In the genomic region with DNA sequence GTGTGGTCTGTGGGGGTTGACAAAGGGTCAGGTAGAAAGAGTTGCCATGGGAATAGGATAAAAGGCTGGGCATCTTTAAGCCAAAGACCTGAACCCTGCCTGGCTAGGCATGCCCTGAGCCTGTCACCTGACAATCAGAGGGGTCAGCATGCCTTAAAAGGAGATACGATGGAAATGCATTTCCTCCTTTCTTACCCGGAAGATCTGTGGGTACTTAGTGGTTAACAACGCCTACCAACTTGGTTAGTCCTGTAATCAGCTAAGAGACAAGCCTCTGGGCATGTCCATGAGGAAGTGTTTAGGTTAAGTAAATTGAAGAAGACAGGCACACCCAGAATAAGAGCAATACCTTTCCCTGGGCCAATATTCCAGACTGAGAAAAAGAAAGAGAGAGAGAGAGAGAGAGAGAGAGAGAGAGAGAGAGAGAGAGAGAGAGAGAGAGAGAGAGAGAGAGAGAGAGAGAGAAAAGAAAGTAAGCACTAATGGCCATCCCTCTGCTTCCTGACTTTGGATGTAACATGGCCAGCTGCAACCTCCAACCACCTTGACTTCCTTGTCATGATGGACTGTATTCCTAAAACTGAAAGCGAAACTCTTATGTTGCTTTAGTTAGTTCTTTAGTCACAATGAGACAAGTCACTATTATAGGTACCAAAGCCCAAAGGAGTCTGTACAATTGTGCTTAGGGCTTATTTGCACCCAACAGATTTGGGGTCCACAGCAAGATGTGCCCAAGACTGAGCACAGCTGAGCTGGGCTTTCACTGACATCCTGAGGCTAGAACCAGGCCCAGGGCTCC, we compare ENCODE assay signal across 33 mouse cellular contexts. TPM values are rescaled to one million over a fixed set of nuclear protein-coding genes. Genes with fewer than 3 reads are reported as not detected.
A peak's percentile ranks its signal among the peaks of the same experiment; 100 is the strongest.
DNase-seq lines count a peak whose midpoint lies in the region; ATAC-seq and TF ChIP-seq lines count a peak whose summit lies in the region.
"Had no signal": no experiment of that assay in that cellular context is flagged by ENCODE, and none has a peak within 500 bp of the region (broad histone marks: within the 10 kb centered on the region; RNA-seq: fewer than 3 reads in every experiment).

No protein-coding gene starts in this region.

- H3K4me1 ChIP-seq in MEL (ENCODE audit: control insufficient read depth in 1 of 2, insufficient read depth in 2 of 2, low read length in 2 of 2), result peaks cover 12 to 22% of the 10 kb centered on the region in 2 experiments
- H3K4me1 ChIP-seq: limb, embryonic 12.5 days; liver, embryonic 12.5 days; midbrain, embryonic 15.5 days had no signal

- no peak for TF ChIP-seq POLR2A in MEL (IDR thresholded peaks at IDR 0.05; ENCODE audit: control insufficient read depth in 1 of 2, insufficient read depth in 1 of 2, low read depth in 1 of 2, low read length in 2 of 2, poor library complexity in 1 of 2)

- peak; percentile 22 to 50; a peak in 3 of 4 replicates for TF ChIP-seq EP300 in MEL (IDR thresholded peaks at IDR 0.05; ENCODE audit: low read depth in 1 of 2, low read length in 2 of 2)

- DNase-seq in CD4-positive helper T cell, adult 2 months (ENCODE audit: low read depth, low spot score), result peak; percentile 51
- DNase-seq in MEL (ENCODE audit: low read depth, low spot score), result peak; percentile 70
- DNase-seq in spleen, postnatal 36 days (ENCODE audit: low spot score in 2 of 2), result no peak
- DNase-seq in left cerebral cortex, adult 11 months (ENCODE audit: low spot score), result no peak
- no peak for DNase-seq in cerebellum, adult 9-10 months
- no peak for DNase-seq in spleen, postnatal 14 days (ENCODE audit: low spot score in 2 of 2)
- DNase-seq: adrenal gland, postnatal 36 days; B cell, adult 2 months; cerebellum, postnatal 10 days; forebrain, postnatal 0 days; gastrocnemius, postnatal 14 days; heart, adult 18-20 months; heart, postnatal 10 days; kidney, adult 8-10 months; kidney, postnatal 10 days; layer of hippocampus, postnatal 36 days; lung, postnatal 14 days; right cerebral cortex, adult 18-20 months; right cerebral cortex, postnatal 4 days; thymus, postnatal 25 days had no signal

- ATAC-seq in inflammation-experienced regulatory T-cells, adult 6 months, result peak; percentile 61
- peak; percentile 71 for ATAC-seq in monocyte, adult 5-6 weeks (replicated peaks; ENCODE audit: insufficient number of reproducible peaks, low FRiP score, low TSS enrichment, poor library complexity, severe bottlenecking)
- ATAC-seq: forebrain, postnatal 0 days; hindbrain, embryonic 16.5 days; liver, embryonic 12.5 days; midbrain, embryonic 15.5 days had no signal

- H3K79me2 ChIP-seq in MEL (ENCODE audit: control insufficient read depth, insufficient read depth, low read length, poor library complexity), result no peaks in the 10 kb centered on the region

- peak overlapping the region; percentile 19 for H3K27ac ChIP-seq in MEL (ENCODE audit: control insufficient read depth, low read depth, low read length)
- H3K27ac ChIP-seq: embryonic facial prominence, embryonic 12.5 days; hindbrain, embryonic 10.5 days; limb, embryonic 12.5 days; liver, embryonic 12.5 days; midbrain, embryonic 15.5 days had no signal

- no peak for TF ChIP-seq RAD21 in MEL (IDR thresholded peaks at IDR 0.05; ENCODE audit: low read depth, low read length)

- no peak for TF ChIP-seq CTCF in MEL (IDR thresholded peaks at IDR 0.05 in 2 of 3, conservative IDR thresholded peaks at IDR 0.05 in 1 of 3; ENCODE audit: control insufficient read depth in 1 of 3, insufficient read depth in 1 of 3, low read depth in 2 of 3, low read length in 3 of 3, poor library complexity in 1 of 3, severe bottlenecking in 1 of 3)

- no peaks in the 10 kb centered on the region for H3K9me3 ChIP-seq in MEL (replicated peaks; ENCODE audit: insufficient read depth, low read length)
- H3K9me3 ChIP-seq: embryonic facial prominence, embryonic 12.5 days; heart, embryonic 12.5 days; hindbrain, embryonic 10.5 days; limb, embryonic 12.5 days; liver, embryonic 12.5 days; midbrain, embryonic 15.5 days had no signal

- H3K27me3 ChIP-seq in MEL (ENCODE audit: control insufficient read depth in 1 of 2, insufficient read depth in 2 of 2, low read length in 2 of 2), result no peaks in the 10 kb centered on the region
- H3K27me3 ChIP-seq: embryonic facial prominence, embryonic 12.5 days; heart, embryonic 12.5 days; liver, embryonic 12.5 days; midbrain, embryonic 15.5 days had no signal

- no peak overlapping the region for H3K4me3 ChIP-seq in MEL (ENCODE audit: control insufficient read depth in 1 of 2, insufficient read depth in 1 of 2, low read depth in 2 of 2, low read length in 2 of 2)
- H3K4me3 ChIP-seq: embryonic facial prominence, embryonic 12.5 days; heart, embryonic 12.5 days; hindbrain, embryonic 10.5 days; limb, embryonic 12.5 days; liver, embryonic 12.5 days; midbrain, embryonic 15.5 days had no signal

- peak overlapping the region; percentile 19 for H3K9ac ChIP-seq in MEL (ENCODE audit: control insufficient read depth, low read depth, low read length, poor library complexity, severe bottlenecking)
- H3K9ac ChIP-seq: embryonic facial prominence, embryonic 12.5 days; forebrain, postnatal 0 days; heart, embryonic 12.5 days; limb, embryonic 12.5 days; liver, embryonic 12.5 days; midbrain, embryonic 15.5 days had no signal

- H3K36me3 ChIP-seq in MEL (ENCODE audit: control insufficient read depth in 1 of 2, insufficient read depth in 2 of 2, low read length in 2 of 2), result peaks cover 0 to 22% of the 10 kb centered on the region in 2 experiments; a peak in 2 of 4 replicates
- H3K36me3 ChIP-seq: embryonic facial prominence, embryonic 12.5 days; heart, embryonic 12.5 days; hindbrain, embryonic 10.5 days; limb, embryonic 12.5 days; liver, embryonic 12.5 days; midbrain, embryonic 15.5 days had no signal

TF ChIP-seq in MEL, 35 proteins besides CTCF, POLR2A, EP300 and RAD21:
- TF ChIP-seq USF1 (IDR thresholded peaks at IDR 0.05; ENCODE audit: low read depth, low read length) (peak; percentile 54), SIN3A (IDR thresholded peaks at IDR 0.05; ENCODE audit: low read length) (peak; percentile 27; the same call in 1 of the 2 replicates), MAX (IDR thresholded peaks at IDR 0.05; ENCODE audit: low read length) (no peak), ELF1 (IDR thresholded peaks at IDR 0.05; ENCODE audit: low read depth, low read length) (peak; percentile 71; the same call in 1 of the 2 replicates), GATA1 (IDR thresholded peaks at IDR 0.05; ENCODE audit: low read depth, low read length) (0 out of 2 replicates have a peak, but pooled peaks have one; percentile 13), ETS1 (IDR thresholded peaks at IDR 0.05; ENCODE audit: low read depth, low read length) (peak; percentile 22; the same call in 1 of the 2 replicates), UBTF (IDR thresholded peaks at IDR 0.05; ENCODE audit: borderline replicate concordance, insufficient read depth, low read depth, low read length) (no peak), NRF1 (IDR thresholded peaks at IDR 0.05; ENCODE audit: insufficient read depth, low read depth, low read length, poor library complexity, severe bottlenecking) (peak; percentile 30; the same call in 1 of the 2 replicates), MAFK (IDR thresholded peaks at IDR 0.05; ENCODE audit: borderline replicate concordance, low read depth, low read length) (no peak), MEF2A (IDR thresholded peaks at IDR 0.05; ENCODE audit: extremely low read depth, insufficient replicate concordance, low read depth, low read length, poor library complexity, severe bottlenecking) (no peak), TCF12 (IDR thresholded peaks at IDR 0.05; ENCODE audit: low read depth, low read length) (no peak), KAT2A (conservative IDR thresholded peaks at IDR 0.05; ENCODE audit: low read depth, low read length) (no peak), JUND (IDR thresholded peaks at IDR 0.05; ENCODE audit: low read depth, low read length) (no peak), SMC3 (IDR thresholded peaks at IDR 0.05; ENCODE audit: low read depth, low read length) (no peak)

RNA-seq across cellular contexts. Expression of a gene that starts 5.5 kb away (rescaled TPM):
- 0.13 and 0.27 TPM in 2 replicates for total RNA-seq in MEL (2012; rRNA removed)
- under 1 TPM in 1 of 2 experiments, not detected in 1; 0.42 TPM for polyA plus RNA-seq in MEL (2012; ENCODE audit: insufficient read depth in 1 of 2, insufficient read length in 2 of 2, low read depth in 1 of 2, low replicate concordance in 2 of 2, missing spikeins in 1 of 2)
- 10 to 100 TPM in 1 of 3 experiments, 1 to 10 TPM in 2; 3.7 to 10.8 (median 7.2) TPM for polyA plus RNA-seq in inflammation-experienced regulatory T-cells, adult 6 months (2017; shearing (Covaris generic))
- 49.8 to 87.2 TPM (median 71.7 TPM) in 3 replicates for total RNA-seq in monocyte, adult 5-6 weeks (2017)
- polyA plus RNA-seq: forebrain, embryonic 11.5 days; heart, embryonic 12.5 days; hindbrain, embryonic 10.5 days; limb, embryonic 12.5 days; neural tube, embryonic 14.5 days had no signal

RNA-seq across cellular contexts. Expression of a gene that starts 46.4 kb away (rescaled TPM):
- 19.2 and 20.6 TPM in 2 replicates for total RNA-seq in MEL (2012; rRNA removed)
- 10 to 100 TPM in 1 of 2 experiments, not detected in 1; 21.2 TPM for polyA plus RNA-seq in MEL (2012; ENCODE audit: insufficient read depth in 1 of 2, insufficient read length in 2 of 2, low read depth in 1 of 2, low replicate concordance in 2 of 2, missing spikeins in 1 of 2)
- polyA plus RNA-seq in inflammation-experienced regulatory T-cells, adult 6 months (2017; shearing (Covaris generic)), result 1 to 10 TPM; 1.9 to 3.2 (median 2.0) TPM
- 0.96 TPM in 1 of 3 replicates, not detected in the others for total RNA-seq in monocyte, adult 5-6 weeks (2017)
- total RNA-seq: adrenal gland, postnatal 36 days; forebrain, postnatal 0 days; gastrocnemius, postnatal 14 days; heart, adult 18-20 months; heart, postnatal 10 days; layer of hippocampus, adult 18-20 months; layer of hippocampus, postnatal 36 days; left cerebral cortex, postnatal 14 days had no signal
- polyA plus RNA-seq: embryonic facial prominence, embryonic 12.5 days; forebrain, embryonic 11.5 days; forebrain, postnatal 0 days; heart, embryonic 12.5 days; hindbrain, embryonic 10.5 days; hindbrain, embryonic 16.5 days; limb, embryonic 12.5 days; liver, embryonic 12.5 days; midbrain, embryonic 15.5 days; neural tube, embryonic 14.5 days had no signal

Comparison
In these comparisons a context has a peak if more than half of its experiments do, and no peak if none do; other contexts are left out.
1. DNase-seq: peak in CD4-positive helper T cell, adult 2 months (single experiment) and MEL (single experiment); none in spleen, postnatal 36 days (0 of 2), left cerebral cortex, adult 11 months (single experiment), cerebellum, adult 9-10 months (single experiment) and spleen, postnatal 14 days (0 of 2).
2. RNA of a gene that starts 5.5 kb away (total RNA-seq): 49.8 to 87.2 TPM in monocyte, adult 5-6 weeks; 0.13 to 0.27 TPM in MEL; every median in the first group is over 10 times any median in the second.
3. RNA of a gene that starts 46.4 kb away (total RNA-seq): 19.2 to 20.6 TPM in MEL; 0.96 TPM in monocyte, adult 5-6 weeks; every median in the first group is over 10 times any median in the second.